Mouse (Mus musculus): ENCODE data around the gene Gm42669. TPM values are rescaled to one million over a fixed set of nuclear protein-coding genes. Genes with fewer than 3 reads are reported as not detected.

Gene Gm42669
- 0.23 and 0.26 TPM in 2 replicates for polyA plus RNA-seq (2015; fragmentation: Nextera tagmentation; extraction: Ambion mirVana)

DNA sequence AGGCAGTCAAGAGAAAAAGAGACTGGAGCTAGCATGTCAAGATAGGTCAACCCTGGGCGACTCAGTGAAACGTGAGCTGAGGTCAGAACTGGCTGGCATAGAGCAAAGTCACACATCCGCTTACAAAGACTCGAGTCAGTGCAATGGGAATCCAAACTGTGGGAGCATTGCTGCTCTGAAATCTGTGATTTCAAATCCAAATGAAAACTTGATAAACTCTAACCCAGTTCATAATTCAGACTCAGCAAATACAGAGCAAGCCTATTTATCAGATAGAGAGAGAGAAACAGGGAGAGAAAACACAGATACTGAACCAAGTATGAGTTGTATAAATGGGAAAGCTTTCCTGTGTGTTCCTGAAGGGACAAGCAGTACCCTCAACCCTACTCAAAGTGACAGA is at the start of gene Gm42669:
Gm42669 (plus strand) TSS at position 301 of the 400 bp plus-strand sequence.
- Histone ChIP-seq H3K27me3 (no peaks in the 10 kb centered on the region), H3K9me3 (replicated peaks) (no peaks in the 10 kb centered on the region), H3K27ac (no peak within 1 kb of the TSS), H3K36me3 (no peaks in the 10 kb centered on the region), H3K4me3 (no peak within 1 kb of the TSS), H3K4me2 (no peak within 1 kb of the TSS), H3K9ac (no peak within 1 kb of the TSS), H3K4me1 (replicated peaks) (no peaks in the 10 kb centered on the region)
- no peak for ATAC-seq (replicated peaks; ENCODE audit: insufficient number of reproducible peaks, insufficient read depth, low FRiP score, low read depth)
- 75% methylated on average over 4 of the region's 4 CpGs for WGBS

DNA sequence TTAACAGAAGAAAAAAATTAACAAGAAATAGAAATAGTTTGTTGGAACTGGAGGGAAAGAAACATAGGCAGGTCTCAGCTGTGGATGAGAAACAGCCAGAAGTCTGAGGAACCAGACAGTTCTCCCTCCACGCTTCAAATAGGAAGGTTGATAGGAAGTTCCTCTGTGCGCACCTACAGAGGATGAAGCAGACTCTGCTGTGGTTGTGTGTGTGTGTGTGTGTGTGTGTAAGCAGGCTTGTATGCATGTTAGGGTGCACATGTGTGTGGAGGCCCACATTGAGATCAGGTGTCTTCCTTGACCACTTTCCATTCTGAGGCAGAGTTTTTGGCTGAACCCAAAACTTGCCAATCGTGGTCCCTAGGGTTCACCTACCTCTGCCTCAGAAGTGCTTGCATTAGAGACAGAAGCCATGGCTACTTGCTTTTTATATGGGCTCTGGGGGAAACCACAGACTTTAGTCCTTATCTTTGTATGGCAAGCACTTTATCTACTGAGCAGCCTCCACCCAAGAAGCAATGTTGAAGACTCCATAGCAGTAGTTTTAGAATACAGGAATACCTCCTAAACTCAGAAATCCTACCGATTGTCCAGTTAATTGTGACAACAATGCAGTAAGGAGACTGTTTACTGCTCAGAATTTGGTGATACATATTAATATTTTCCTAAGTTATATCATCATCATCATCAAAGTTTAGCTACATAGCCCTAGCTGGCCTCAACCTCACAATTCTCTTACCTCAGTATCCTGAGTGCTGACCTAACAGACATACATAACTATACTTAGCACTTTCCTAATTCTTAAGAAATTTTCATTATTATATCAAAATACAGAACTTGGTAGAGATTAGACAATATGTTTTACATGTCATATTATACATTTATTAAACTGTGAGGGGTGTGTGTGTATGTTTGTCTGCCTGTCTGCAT is 45.0 kb upstream of the Gm42669 start:
- Histone ChIP-seq H3K4me1 (replicated peaks) (peaks cover 9% of the 10 kb centered on the region), H3K9ac (no peak overlapping the region), H3K4me2 (no peak overlapping the region), H3K36me3 (no peaks in the 10 kb centered on the region; the same call in 1 of the 2 replicates), H3K9me3 (replicated peaks) (no peaks in the 10 kb centered on the region), H3K4me3 (no peak overlapping the region), H3K27me3 (no peaks in the 10 kb centered on the region), H3K27ac (no peak overlapping the region)
- WGBS: 82% methylated on average over 4 of the region's 4 CpGs
- no peak for ATAC-seq (replicated peaks; ENCODE audit: insufficient number of reproducible peaks, insufficient read depth, low FRiP score, low read depth)

DNA sequence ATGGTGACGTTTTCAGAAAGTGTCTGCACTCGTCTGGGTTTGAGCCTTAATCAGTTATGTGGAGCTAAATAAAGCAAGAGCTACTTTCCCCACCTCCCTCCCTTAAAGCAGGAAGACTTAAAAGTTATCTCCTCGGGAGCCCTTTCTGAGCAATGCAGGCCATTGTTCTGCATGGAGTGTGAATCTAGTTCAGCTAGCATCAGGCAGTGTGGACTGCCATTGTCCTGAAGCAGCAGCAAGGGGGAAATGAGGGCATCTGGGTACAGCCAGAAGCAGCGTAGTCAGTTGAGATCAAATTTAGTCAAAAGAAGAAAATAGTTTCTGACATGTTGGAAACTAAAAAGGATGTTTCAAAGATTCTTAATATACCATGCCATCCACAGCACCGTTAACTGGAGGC is 40.9 kb upstream of the Gm42669 start:
- Histone ChIP-seq H3K27ac (peak overlapping the region; percentile 60), H3K4me3 (no peak overlapping the region), H3K36me3 (no peaks in the 10 kb centered on the region), H3K9ac (no peak overlapping the region), H3K4me1 (replicated peaks) (peaks cover 9% of the 10 kb centered on the region), H3K9me3 (replicated peaks) (no peaks in the 10 kb centered on the region), H3K4me2 (peak overlapping the region; percentile 16; the same call in 1 of the 2 replicates), H3K27me3 (no peaks in the 10 kb centered on the region)
- ATAC-seq (replicated peaks; ENCODE audit: insufficient number of reproducible peaks, insufficient read depth, low FRiP score, low read depth): no peak
- 26% methylated on average over 5 of the region's 5 CpGs for WGBS

DNA sequence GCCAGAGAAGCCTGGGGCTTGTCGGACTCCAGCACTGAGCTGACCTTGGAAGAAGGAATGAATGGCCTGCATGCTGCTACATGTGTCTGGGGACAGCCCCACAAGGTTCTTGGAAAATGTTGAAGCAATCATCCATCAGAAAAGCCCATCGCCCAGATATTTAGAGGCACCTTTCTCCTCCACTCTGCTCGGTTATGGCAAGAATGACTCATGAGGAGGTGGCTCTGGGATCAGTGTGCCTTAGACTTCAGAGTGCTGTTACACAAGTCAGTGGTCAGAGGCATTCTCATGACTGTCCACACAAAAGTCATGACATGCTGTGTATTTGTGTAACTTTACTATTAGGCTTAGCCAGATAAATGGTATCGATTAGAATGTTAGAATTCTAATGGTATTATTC is 40.3 kb upstream of the Gm42669 start:
- no peak for ATAC-seq (replicated peaks; ENCODE audit: insufficient number of reproducible peaks, insufficient read depth, low FRiP score, low read depth)
- no peak overlapping the region for H3K4me3 ChIP-seq
- no peaks in the 10 kb centered on the region for H3K27me3 ChIP-seq
- no peaks in the 10 kb centered on the region for H3K9me3 ChIP-seq (replicated peaks)
- peaks cover 9% of the 10 kb centered on the region for H3K4me1 ChIP-seq (replicated peaks)
- peak overlapping the region; percentile 16; the same call in 1 of the 2 replicates for H3K4me2 ChIP-seq
- WGBS: 60% methylated on average over 4 of the region's 4 CpGs
- H3K36me3 ChIP-seq: no peaks in the 10 kb centered on the region
- H3K9ac ChIP-seq: no peak overlapping the region
- H3K27ac ChIP-seq: peak overlapping the region; percentile 60

DNA sequence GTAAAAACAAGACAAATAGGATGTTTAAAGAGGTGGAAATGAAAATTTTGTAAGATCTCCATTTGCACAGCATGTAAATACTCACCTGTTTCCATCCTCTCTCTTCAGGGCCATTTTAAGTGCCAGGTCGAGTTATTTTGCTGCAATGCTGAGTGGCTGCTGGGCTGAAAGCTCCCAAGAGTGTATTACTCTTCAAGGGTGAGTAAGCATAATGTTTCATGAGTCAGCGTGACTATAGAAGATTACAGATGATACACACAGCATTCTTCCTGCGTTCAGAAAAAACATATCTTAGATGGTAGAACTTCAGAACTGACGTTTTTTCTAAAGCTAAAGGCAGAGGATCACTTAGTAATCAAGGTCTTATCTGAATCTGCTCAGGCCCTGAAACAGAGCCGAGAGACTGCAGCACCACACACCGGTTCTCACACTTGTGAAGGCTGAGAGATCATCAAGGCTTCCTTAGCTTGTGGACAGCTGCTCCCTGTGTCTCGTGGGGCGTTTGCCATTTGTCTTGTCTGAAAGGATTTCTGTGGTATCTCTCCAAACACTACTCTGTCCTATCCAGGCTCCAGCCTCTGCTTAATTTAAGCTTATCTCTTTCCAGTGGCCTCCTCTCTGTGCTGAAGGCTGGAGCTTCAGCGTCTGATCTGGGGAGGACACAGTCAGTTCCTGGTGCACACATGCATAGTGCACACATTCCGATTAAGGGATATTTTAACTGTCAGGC is 36.7 kb upstream of the Gm42669 start:
- Histone ChIP-seq H3K9me3 (replicated peaks) (no peaks in the 10 kb centered on the region), H3K27ac (no peak overlapping the region), H3K4me2 (no peak overlapping the region), H3K4me3 (no peak overlapping the region), H3K27me3 (no peaks in the 10 kb centered on the region), H3K36me3 (no peaks in the 10 kb centered on the region), H3K9ac (no peak overlapping the region), H3K4me1 (replicated peaks) (peaks cover 9% of the 10 kb centered on the region)
- no peak for ATAC-seq (replicated peaks; ENCODE audit: insufficient number of reproducible peaks, insufficient read depth, low FRiP score, low read depth)
- WGBS: 35% methylated on average over 10 of the region's 10 CpGs

DNA sequence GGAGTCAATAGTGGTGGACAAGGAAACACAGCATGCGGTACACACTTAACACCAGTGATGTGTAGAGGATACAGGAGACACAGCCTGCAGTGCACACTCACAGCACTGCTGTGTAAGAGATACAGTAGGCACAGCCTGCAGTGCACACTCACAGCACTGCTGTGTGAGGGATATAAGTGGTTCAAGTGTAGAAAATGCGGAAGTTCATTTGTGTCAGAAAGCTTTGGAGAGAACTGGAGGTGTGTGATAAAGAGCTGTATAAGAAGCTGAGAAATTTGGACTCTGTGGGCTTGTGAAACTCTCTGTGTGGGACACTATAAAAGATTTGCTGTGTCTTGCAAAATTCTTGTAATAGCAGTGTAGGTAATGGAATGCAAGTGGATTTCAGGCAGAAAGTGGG is 27.2 kb upstream of the Gm42669 start:
- Histone ChIP-seq H3K27ac (no peak overlapping the region), H3K9me3 (replicated peaks) (no peaks in the 10 kb centered on the region), H3K4me3 (no peak overlapping the region), H3K9ac (no peak overlapping the region), H3K27me3 (no peaks in the 10 kb centered on the region), H3K36me3 (no peaks in the 10 kb centered on the region), H3K4me1 (replicated peaks) (no peaks in the 10 kb centered on the region), H3K4me2 (no peak overlapping the region)
- ATAC-seq (replicated peaks; ENCODE audit: insufficient number of reproducible peaks, insufficient read depth, low FRiP score, low read depth): no peak
- WGBS: 73% methylated on average over 2 of the region's 2 CpGs

DNA sequence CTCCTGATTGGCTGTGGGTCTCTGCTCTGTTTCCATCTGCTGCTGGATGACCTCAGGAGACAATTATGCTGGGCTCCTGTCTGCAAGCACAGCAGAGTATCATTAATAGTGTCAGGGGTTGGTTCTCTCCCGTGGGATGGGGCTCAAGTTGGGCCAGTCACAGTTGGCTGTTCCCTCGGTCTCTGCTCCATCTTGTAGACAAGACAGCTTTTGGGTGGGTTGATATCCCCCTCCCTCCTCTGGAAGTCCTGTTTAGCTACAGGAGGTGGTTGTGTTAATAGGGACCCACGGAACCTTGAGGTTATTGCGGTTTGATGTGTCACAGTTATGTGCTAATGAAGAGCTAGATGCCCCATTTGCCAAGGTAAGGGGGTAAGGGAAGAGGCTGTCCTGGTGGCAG is 18.4 kb upstream of the Gm42669 start:
- Histone ChIP-seq H3K4me1 (replicated peaks) (0 out of 2 replicates have a peak, but pooled peaks cover 3% of the 10 kb centered on the region), H3K9ac (no peak overlapping the region), H3K9me3 (replicated peaks) (no peaks in the 10 kb centered on the region), H3K36me3 (no peaks in the 10 kb centered on the region), H3K27ac (no peak overlapping the region), H3K27me3 (no peaks in the 10 kb centered on the region), H3K4me3 (no peak overlapping the region), H3K4me2 (no peak overlapping the region)
- 0 out of 2 replicates have a peak, but pooled peaks have one; percentile 10 for ATAC-seq (replicated peaks; ENCODE audit: insufficient number of reproducible peaks, insufficient read depth, low FRiP score, low read depth)
- WGBS: 51% methylated on average over 4 of the region's 4 CpGs

DNA sequence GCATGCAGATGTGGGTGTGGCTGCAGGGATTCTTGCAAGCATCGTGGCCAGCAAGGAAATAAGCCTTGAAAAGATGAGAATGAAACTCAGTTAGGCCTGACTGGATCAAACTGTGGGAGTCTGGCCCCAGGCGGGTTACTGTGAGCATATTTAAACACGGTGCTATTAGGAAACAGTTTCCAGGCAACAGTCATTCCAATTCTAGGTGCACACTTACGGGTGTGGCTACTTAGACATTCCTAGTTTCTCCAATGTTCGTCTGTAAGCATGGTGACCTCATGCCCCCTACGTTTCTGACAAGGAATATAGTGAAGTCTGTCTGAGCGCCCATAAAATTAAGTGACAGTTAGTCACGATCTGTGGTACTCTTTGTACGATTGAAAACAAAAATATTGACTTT is 16.4 kb upstream of the Gm42669 start:
- no peak overlapping the region for H3K9ac ChIP-seq
- no peak overlapping the region for H3K4me2 ChIP-seq
- H3K27ac ChIP-seq: no peak overlapping the region
- no peak for ATAC-seq (replicated peaks; ENCODE audit: insufficient number of reproducible peaks, insufficient read depth, low FRiP score, low read depth)
- H3K9me3 ChIP-seq (replicated peaks): 0 out of 2 replicates have a peak, but pooled peaks cover 3% of the 10 kb centered on the region
- no peak overlapping the region for H3K4me3 ChIP-seq
- H3K4me1 ChIP-seq (replicated peaks): 0 out of 2 replicates have a peak, but pooled peaks cover 3% of the 10 kb centered on the region
- H3K36me3 ChIP-seq: no peaks in the 10 kb centered on the region
- no peaks in the 10 kb centered on the region for H3K27me3 ChIP-seq
- 77% methylated on average over 9 of the region's 9 CpGs for WGBS

DNA sequence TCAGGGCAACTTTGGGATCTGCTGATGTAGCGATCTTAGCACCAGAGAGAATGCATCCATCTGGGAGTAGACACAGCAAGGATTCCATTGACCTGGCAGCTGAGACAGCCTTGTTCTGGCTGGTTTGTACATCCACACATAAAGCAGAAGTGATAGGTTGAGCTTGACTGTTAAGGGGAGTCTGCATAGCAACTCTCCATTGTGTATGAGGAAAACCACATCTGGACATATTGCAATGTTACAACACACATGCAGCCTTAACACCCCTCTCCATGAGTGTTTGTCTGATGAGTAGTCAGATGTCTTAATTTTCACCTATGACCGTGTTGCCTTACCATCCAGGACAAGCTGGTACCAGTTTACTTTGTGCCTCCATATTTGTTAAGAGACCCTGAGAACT is 14.9 kb upstream of the Gm42669 start:
- no peak for ATAC-seq (replicated peaks; ENCODE audit: insufficient number of reproducible peaks, insufficient read depth, low FRiP score, low read depth)
- 0 out of 2 replicates have a peak, but pooled peaks cover 3% of the 10 kb centered on the region for H3K9me3 ChIP-seq (replicated peaks)
- 0 out of 2 replicates have a peak, but pooled peaks cover 3% of the 10 kb centered on the region for H3K4me1 ChIP-seq (replicated peaks)
- no peak overlapping the region for H3K4me3 ChIP-seq
- H3K4me2 ChIP-seq: no peak overlapping the region
- H3K27ac ChIP-seq: no peak overlapping the region
- no peaks in the 10 kb centered on the region for H3K36me3 ChIP-seq
- WGBS: 89% methylated on average over 2 of the region's 2 CpGs
- no peak overlapping the region for H3K9ac ChIP-seq
- no peaks in the 10 kb centered on the region for H3K27me3 ChIP-seq

DNA sequence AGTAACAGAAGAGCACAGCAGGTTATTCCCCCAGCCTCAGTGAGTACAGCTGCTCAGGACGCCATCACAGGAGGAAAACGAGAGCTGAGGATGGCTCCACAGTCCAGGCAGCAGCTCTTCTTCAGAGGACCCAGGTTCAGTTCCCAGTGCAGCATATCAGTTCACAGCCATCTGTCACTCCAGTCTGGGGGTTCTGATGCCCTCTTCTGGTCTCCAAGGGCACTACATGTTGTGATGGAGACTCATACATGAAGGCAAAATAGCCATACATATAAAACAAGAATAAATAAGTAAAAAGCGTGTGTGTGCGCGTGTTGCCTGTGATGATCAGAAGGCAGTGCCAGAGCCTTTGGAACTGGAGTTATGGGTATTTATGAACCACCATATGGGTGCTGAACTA is 12.7 kb upstream of the Gm42669 start:
- Histone ChIP-seq H3K9me3 (replicated peaks) (0 out of 2 replicates have a peak, but pooled peaks cover 3% of the 10 kb centered on the region), H3K36me3 (no peaks in the 10 kb centered on the region), H3K4me1 (replicated peaks) (no peaks in the 10 kb centered on the region), H3K27ac (no peak overlapping the region), H3K4me3 (no peak overlapping the region), H3K4me2 (no peak overlapping the region), H3K9ac (no peak overlapping the region), H3K27me3 (no peaks in the 10 kb centered on the region)
- no peak for ATAC-seq (replicated peaks; ENCODE audit: insufficient number of reproducible peaks, insufficient read depth, low FRiP score, low read depth)
- 98% methylated on average over 5 of the region's 5 CpGs for WGBS

DNA sequence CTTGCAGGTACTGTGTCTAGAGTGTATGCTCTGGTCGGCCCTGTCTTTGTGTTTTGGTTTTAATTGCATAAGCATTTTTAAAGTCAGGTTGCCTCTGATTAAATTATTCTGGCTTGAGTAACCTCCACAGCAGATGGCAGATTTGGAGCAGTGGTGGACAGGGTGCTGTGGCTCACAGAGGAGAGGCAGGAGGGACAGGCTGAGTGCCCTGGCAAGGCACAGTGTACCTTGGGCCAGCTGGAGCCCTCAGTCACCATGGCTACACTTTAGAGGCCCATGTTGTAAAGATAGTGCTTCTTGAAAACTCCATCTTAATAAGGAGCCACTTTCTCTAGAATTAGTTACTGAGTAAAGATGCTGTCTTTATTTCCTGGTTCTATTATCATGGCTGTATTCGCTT is 11.4 kb upstream of the Gm42669 start:
- Histone ChIP-seq H3K9me3 (replicated peaks) (0 out of 2 replicates have a peak, but pooled peaks cover 3% of the 10 kb centered on the region), H3K4me2 (no peak overlapping the region), H3K27ac (no peak overlapping the region), H3K9ac (no peak overlapping the region), H3K36me3 (no peaks in the 10 kb centered on the region), H3K4me1 (replicated peaks) (no peaks in the 10 kb centered on the region), H3K4me3 (no peak overlapping the region), H3K27me3 (no peaks in the 10 kb centered on the region)
- no peak for ATAC-seq (replicated peaks; ENCODE audit: insufficient number of reproducible peaks, insufficient read depth, low FRiP score, low read depth)
- 88% methylated on average over 2 of the region's 2 CpGs for WGBS
